Mouse (Mus musculus) cerebellum, adult 2 months (tissue): ENCODE data around the gene Cfap74. TPM values are rescaled to one million over a fixed set of nuclear protein-coding genes. Genes with fewer than 3 reads are reported as not detected.

Source experiments
- DNase-seq, 2 experiments: peaks; one replicate each; pipeline ENCODE4 v3.0.0; 2021
- H3K27ac ChIP-seq: fragments of 200-500 bp; 2 replicates; pipeline ENCODE4 v1.5.1; 2012; ENCODE audit warnings: low read length, control low read depth, inconsistent platforms; ENCODE audit not compliant: insufficient read depth
- H3K27me3 ChIP-seq: fragments of 200-500 bp; 2 replicates; pipeline ENCODE4 v1.6.1; 2012; ENCODE audit warnings: inconsistent platforms, mild to moderate bottlenecking, low read length, moderate library complexity; ENCODE audit not compliant: control insufficient read depth, insufficient read depth
- H3K4me1 ChIP-seq: fragments of 200-500 bp; 2 replicates; pipeline ENCODE4 v1.6.1; 2011; ENCODE audit warnings: low read length; ENCODE audit not compliant: control insufficient read depth, insufficient read depth
- H3K4me3 ChIP-seq: fragments of 200-500 bp; replicated peaks from 2 replicates; pipeline ENCODE3; 2011; ENCODE audit warnings: mild to moderate bottlenecking, low read depth, low read length, control low read depth; ENCODE audit not compliant: insufficient read depth
- CTCF ChIP-seq: fragments of 200-500 bp; IDR thresholded peaks from 2 replicates; pipeline ENCODE4 v1.5.1; 2011; ENCODE audit warnings: low read depth, mild to moderate bottlenecking, control low read depth, low read length, moderate library complexity, borderline replicate concordance; ENCODE audit not compliant: insufficient read depth
- POLR2A ChIP-seq: fragments of 200-500 bp; IDR thresholded peaks from 2 replicates; pipeline ENCODE4 v1.6.1; 2011; ENCODE audit warnings: low read length, control low read depth, borderline replicate concordance; ENCODE audit not compliant: insufficient read depth
- WGBS: fragments of 180-500 bp; shearing (Covaris S2); methylation state at CpG from one replicate; pipeline ENCODE4 v1.1.7; 2018; 5-methylcytosine and 5-hydroxymethylcytosine counted together
- polyA plus RNA-seq: library from polyadenylated mRNA; depleted of rRNA; stranded (reverse); fragments of >200 nt; gene quantifications from 2 replicates; pipeline ENCODE4 v1.2.3, GENCODE M21; 2012

Gene Cfap74
- polyA plus RNA-seq, 1 experiment, result 18.7 TPM

DNA sequence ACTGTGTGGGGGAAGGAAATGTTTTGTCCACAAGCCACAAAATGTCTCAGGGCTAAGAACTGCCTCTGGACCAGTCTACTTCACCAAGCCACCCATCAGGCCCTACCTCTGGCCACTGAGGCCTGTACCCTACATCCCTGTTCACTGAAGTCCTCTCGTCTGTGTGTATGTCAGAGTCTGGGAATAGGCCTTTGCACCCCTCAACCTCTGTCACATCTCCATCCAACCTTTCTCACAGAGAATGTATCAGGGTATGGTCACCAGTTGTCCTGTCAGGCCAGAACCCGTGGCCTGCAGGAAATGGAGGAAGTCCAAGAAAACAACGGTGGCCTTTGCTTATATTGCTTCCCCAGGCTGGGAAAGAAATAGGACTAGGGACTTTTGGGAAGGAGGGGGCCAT is 76.5 kb downstream of the Cfap74 start:
- no peak for DNase-seq
- TF ChIP-seq POLR2A, result no peak
- 81% methylated on average over 3 of the region's 3 CpGs for WGBS
- no peak overlapping the region for H3K27ac ChIP-seq
- H3K4me1 ChIP-seq, result 0 out of 2 replicates have a peak, but pooled peaks cover 3% of the 10 kb centered on the region
- no peaks in the 10 kb centered on the region for H3K27me3 ChIP-seq
- H3K4me3 ChIP-seq, result no peak overlapping the region

DNA sequence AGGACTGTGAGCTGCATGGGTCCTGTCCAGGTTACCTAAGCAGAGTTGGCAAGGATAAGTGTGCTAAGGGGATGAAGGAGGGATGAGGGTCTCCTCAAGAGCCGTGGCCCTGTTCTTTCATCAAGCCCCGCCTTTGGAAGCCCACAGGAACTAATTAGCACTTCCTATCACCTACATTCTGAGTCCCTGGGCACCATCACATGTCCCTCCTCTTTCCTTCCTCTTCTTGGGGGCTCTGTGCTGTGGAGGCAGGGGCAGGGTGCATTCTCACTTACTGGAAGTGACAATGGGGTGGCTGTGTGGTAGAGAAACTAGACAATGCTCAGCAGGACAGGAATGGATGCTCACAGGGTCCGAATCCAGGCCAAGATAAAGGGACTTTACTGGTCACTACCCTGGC is 78.8 kb downstream of the Cfap74 start:
- TF ChIP-seq CTCF, result no peak
- no peak for TF ChIP-seq POLR2A
- no peaks in the 10 kb centered on the region for H3K27me3 ChIP-seq
- H3K27ac ChIP-seq, result no peak overlapping the region
- WGBS, result 55% methylated on average over 3 of the region's 3 CpGs
- no peak for DNase-seq
- H3K4me3 ChIP-seq, result no peak overlapping the region
- 0 out of 2 replicates have a peak, but pooled peaks cover 4% of the 10 kb centered on the region for H3K4me1 ChIP-seq

DNA sequence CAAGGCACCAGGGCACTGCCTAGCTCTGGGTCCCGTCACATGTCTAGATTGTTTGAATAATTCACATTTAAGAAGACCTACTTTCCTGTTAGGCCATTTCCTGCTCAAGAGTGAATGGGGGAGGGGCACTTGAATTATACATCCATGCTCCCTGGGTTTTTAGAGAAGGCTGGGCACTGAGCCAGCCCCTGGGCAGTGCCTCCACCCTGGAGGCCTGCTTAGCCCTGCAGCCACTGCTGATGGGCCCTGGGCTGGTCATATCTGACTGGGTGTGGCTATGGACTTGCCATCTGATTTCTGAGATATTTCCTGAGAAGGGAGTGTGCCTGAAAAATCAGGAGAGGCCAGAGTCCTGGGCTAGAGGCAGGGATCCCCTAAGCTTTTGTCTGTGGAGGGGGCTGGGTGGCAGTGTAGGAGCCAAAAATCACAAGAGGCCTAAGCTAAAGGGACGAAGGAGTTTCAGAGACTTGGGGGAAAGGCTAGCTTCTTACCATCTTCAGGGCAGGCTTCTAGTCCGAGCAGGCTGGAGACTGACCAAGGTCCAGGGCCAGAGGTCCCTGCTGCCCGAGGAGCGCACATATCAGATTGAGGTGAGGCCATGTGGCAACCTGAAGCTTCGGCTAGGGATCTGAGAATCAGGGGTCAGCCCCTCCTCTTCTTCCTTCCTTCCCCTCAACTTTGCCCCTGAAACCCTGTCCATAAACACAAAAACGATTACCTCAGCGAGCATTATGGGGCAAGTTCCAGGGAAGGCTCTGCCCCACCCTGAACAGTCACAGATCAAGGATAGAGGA is 79.4 kb downstream of the Cfap74 start:
- 81% methylated on average over 8 of the region's 8 CpGs for WGBS
- no peaks in the 10 kb centered on the region for H3K27me3 ChIP-seq
- peak in 1 of 2 experiments; percentile 41 for DNase-seq

DNA sequence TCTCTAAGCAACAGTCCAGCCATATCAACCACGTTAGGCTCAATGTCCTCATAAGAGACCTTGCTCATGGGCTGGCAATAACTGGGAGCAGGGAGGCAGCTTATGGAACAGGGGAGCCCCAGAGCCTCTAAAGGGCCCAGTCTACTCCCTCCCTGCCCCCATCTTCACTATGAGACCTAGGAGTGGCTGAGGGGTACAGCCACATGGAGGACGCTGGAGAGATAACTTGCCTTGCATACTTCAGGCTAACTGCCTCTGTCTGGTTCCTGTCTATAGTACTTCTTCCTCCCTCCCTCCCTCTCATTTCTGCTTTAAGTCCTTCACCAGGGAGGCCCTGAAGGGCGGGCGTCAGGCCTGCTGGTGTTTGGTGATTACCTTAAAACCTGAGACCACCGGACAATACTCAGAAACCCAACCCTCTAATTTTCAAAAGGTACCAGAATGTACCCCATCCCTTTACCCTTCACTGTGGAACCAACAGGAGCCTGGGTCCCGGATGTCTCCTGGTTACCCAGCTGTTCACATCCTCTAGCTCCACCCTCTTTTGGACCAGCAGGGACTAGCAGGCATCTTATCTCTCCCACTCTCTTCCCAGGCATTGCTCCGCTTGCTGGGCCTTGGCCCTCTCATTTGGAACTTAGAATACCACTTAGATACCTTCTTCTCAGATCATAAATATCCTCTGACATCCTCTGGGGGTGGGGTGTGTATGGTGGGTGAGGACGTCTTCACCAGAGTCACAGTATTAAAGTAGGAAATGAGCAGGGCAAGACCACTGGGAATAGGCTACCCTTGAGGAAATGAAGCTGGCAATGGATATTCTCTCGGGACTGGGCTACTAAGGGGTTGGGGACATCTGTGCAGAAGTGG is 80.3 kb downstream of the Cfap74 start:
- Histone ChIP-seq H3K4me3 (no peak overlapping the region), H3K4me1 (0 out of 2 replicates have a peak, but pooled peaks cover 4% of the 10 kb centered on the region), H3K27ac (no peak overlapping the region), H3K27me3 (no peaks in the 10 kb centered on the region)
- WGBS, result 84% methylated on average over 9 of the region's 9 CpGs
- no peak for DNase-seq
- no peak for TF ChIP-seq CTCF
- TF ChIP-seq POLR2A, result no peak

More for the DNA sequence above, 79.4 kb downstream of the Cfap74 start:
- H3K4me3 ChIP-seq, result no peak overlapping the region
- no peak overlapping the region for H3K27ac ChIP-seq
- H3K4me1 ChIP-seq, result 0 out of 2 replicates have a peak, but pooled peaks cover 4% of the 10 kb centered on the region
- TF ChIP-seq CTCF (no peak), POLR2A (no peak)

DNA sequence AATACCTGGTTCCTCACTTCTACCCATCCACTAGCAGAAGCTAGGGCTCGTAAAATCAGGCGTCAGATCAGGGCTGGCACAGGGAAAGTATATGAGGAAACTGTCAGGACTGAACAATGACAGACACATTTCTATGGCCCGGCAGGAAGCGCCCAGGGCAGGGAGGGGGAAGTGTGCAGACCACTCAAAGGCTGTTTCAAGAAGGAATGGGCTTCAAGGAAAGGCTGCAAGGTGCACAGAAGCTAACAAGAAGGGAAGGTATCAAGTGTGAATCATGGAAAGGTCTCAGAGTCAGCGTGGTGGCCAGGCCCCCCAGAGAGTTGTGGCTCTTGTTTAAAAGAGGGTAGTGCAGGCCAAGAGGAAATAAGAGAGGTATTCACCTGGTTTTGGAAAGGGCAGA is 81.5 kb downstream of the Cfap74 start:
- 16% methylated on average over 5 of the region's 5 CpGs for WGBS
- Histone ChIP-seq H3K4me1 (0 out of 2 replicates have a peak, but pooled peaks cover 8% of the 10 kb centered on the region), H3K4me3 (peak overlapping the region; percentile 87), H3K27me3 (no peaks in the 10 kb centered on the region), H3K27ac (peak overlapping the region; percentile 82)
- peak in 1 of 2 experiments; percentile 39 for DNase-seq
- no peak for TF ChIP-seq CTCF
- TF ChIP-seq POLR2A, result no peak

DNA sequence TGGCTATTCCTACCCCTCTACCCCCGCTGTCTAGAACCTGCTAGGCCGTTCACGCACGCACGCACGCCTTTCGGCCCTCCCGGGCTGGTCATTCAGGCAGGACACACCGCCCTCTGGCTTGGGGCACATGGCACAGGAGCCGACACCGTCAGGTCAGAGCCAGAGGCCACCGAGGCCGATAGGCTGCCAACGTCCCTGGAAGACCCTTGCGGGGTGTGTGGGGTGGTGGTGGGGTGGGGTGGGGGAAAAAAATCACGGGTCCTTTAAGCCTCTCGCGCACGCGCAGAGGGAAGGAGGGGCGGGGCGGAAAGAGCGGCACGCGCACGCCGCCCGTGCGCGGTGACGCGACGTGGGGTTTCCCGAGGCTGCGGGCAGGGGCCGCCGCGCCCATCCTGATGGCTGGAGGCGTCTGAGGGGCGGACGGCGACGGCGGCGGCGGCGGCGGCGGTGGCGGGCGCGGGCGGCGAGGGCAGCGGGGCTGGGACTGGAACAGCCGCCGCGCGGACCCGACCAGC is 82.1 kb downstream of the Cfap74 start, which contains the start of gene Gnb1:
Gene Gnb1, plus strand, starts transcription at position 372 of the 515 bp plus-strand sequence.
- peaks cover 8% of the 10 kb centered on the region; the same call in 1 of the 2 replicates for H3K4me1 ChIP-seq
- H3K27me3 ChIP-seq, result no peaks in the 10 kb centered on the region
- H3K4me3 ChIP-seq, result peak within 1 kb of the TSS; percentile 97
- WGBS, result 1% methylated on average over 53 of the region's 60 CpGs
- H3K27ac ChIP-seq, result peak within 1 kb of the TSS; percentile 82
- peak; percentile 94 to 96 for DNase-seq
- no peak for TF ChIP-seq CTCF
- peak; percentile 47; the same call in 1 of the 2 replicates for TF ChIP-seq POLR2A

DNA sequence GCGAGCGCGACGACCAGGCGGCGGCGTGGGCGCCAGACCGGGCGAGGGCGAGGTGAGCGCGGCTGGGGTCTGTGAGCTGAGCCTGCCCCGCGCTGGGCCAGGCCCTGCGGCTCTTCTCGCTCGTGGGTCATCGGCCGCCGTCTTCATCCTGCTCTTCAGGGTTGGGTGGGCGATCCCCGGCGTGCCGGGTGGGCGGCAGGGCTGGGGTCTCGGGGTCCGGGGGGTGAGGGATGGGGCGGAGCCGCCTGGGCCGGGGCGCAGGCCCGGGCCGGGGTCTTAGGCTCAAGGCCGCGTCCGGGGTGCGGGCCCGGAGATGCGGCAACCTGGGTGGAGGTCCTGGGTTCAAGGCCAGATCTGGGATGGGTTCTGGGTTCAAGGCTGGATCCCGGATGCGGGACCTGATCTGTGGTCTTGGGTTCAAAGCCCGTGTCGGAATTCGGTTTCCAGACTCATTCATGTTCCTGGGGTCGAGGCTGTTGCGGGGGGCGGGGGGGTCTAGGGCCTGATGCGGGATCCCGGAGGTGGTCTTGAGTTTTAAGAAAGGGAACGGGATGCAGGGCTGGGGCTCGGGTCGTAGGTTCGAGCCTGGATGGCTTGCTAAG is 82.6 kb downstream of the Cfap74 start:
- DNase-seq, result peak in 1 of 2 experiments; percentile 43
- Histone ChIP-seq H3K27me3 (no peaks in the 10 kb centered on the region), H3K4me3 (peak overlapping the region; percentile 97), H3K4me1 (peaks cover 8% of the 10 kb centered on the region; the same call in 1 of the 2 replicates), H3K27ac (peak overlapping the region; percentile 79)
- TF ChIP-seq CTCF, result no peak
- TF ChIP-seq POLR2A, result no peak
- WGBS, result under 1% methylated on average over 54 of the region's 54 CpGs
